Mouse (Mus musculus) midbrain, embryonic 10.5 days (tissue): ENCODE results near the gene Mrps18a. TPM values are rescaled to one million over a fixed set of nuclear protein-coding genes. Genes with fewer than 3 reads are reported as not detected.
A peak's percentile ranks its signal among the peaks of the same experiment; 100 is the strongest.

Source experiments
- DNase-seq: peaks from one replicate; pipeline ENCODE4 v3.0.0-alpha.2; 2017; ENCODE audit warnings: low spot score
- H3K27ac ChIP-seq: fragments of 300-500 bp; sonication (generic); replicated peaks from 2 replicates; pipeline ENCODE4 v1.5.1; 2016; ENCODE audit warnings: mild to moderate bottlenecking
- H3K27me3 ChIP-seq: fragments of 300-500 bp; sonication (generic); 2 replicates; pipeline ENCODE4 v1.6.1; 2016; ENCODE audit warnings: low read depth, mild to moderate bottlenecking; ENCODE audit not compliant: poor library complexity, severe bottlenecking
- H3K36me3 ChIP-seq: fragments of 300-500 bp; sonication (generic); 2 replicates; pipeline ENCODE4 v1.6.1; 2016; ENCODE audit warnings: mild to moderate bottlenecking, moderate library complexity
- H3K4me1 ChIP-seq: fragments of 300-500 bp; sonication (generic); 2 replicates; pipeline ENCODE4 v1.6.1; 2016
- H3K4me3 ChIP-seq: fragments of 300-500 bp; sonication (generic); 2 replicates; pipeline ENCODE4 v1.5.1; 2016; ENCODE audit warnings: mild to moderate bottlenecking, moderate library complexity
- H3K9me3 ChIP-seq: fragments of 300-500 bp; sonication (generic); replicated peaks from 2 replicates; pipeline ENCODE4 v1.6.1; 2016; ENCODE audit warnings: mild to moderate bottlenecking
- WGBS: fragments of 180-500 bp; shearing (Covaris S2); methylation state at CpG from one replicate; pipeline ENCODE4 v1.1.7; 2016; 5-methylcytosine and 5-hydroxymethylcytosine counted together
- polyA plus RNA-seq: library from polyadenylated mRNA; unstranded; fragments of >200 nt; fragmentation: Nextera tagmentation; extraction: Ambion mirVana; gene quantifications from 2 replicates; pipeline ENCODE4 v1.2.1, GENCODE M21; 2016

The Mrps18a gene
- polyA plus RNA-seq, 1 experiment from 2014 or later, result 156 TPM

GRCm38 (mm10) chr17:46160090-46160662 is 49.4 kb downstream of the Mrps18a start:
- peak; percentile 86 for DNase-seq
- under 1% methylated on average over 16 of the region's 16 CpGs for WGBS
- H3K4me3 ChIP-seq, result peak overlapping the region; percentile 89
- peak overlapping the region; percentile 92 for H3K27ac ChIP-seq
- H3K9me3 ChIP-seq, result no peaks in the 10 kb centered on the region
- peaks cover 32% of the 10 kb centered on the region for H3K4me1 ChIP-seq
- H3K36me3 ChIP-seq, result peaks cover 28% of the 10 kb centered on the region
- H3K27me3 ChIP-seq, result no peaks in the 10 kb centered on the region

- Histone ChIP-seq H3K4me1 (peaks cover 32% of the 10 kb centered on the region), H3K27me3 (no peaks in the 10 kb centered on the region), H3K27ac (peak within 1 kb of the TSS; percentile 92), H3K9me3 (no peaks in the 10 kb centered on the region), H3K36me3 (peaks cover 33% of the 10 kb centered on the region), H3K4me3 (peak within 1 kb of the TSS; percentile 89)
- peak; percentile 96 for DNase-seq
- WGBS, result 0% methylated on average over 23 of the region's 23 CpGs
These were observed 49.9 kb downstream of the Mrps18a start, which contains the start of gene Gtpbp2 for GRCm38 (mm10) chr17:46160686-46161085. Gene Gtpbp2 (plus strand): TSS chr17:46161032.

GRCm38 (mm10) chr17:46161179-46161578 is 50.4 kb downstream of the Mrps18a start:
- Histone ChIP-seq H3K36me3 (peaks cover 38% of the 10 kb centered on the region), H3K9me3 (no peaks in the 10 kb centered on the region), H3K4me1 (peaks cover 32% of the 10 kb centered on the region), H3K4me3 (peak overlapping the region; percentile 89), H3K27me3 (no peaks in the 10 kb centered on the region), H3K27ac (peak overlapping the region; percentile 92)
- WGBS, result under 1% methylated on average over 19 of the region's 19 CpGs
- no peak for DNase-seq

GRCm38 (mm10) chr17:46161710-46162109 is 50.9 kb downstream of the Mrps18a start:
- Histone ChIP-seq H3K4me3 (peak overlapping the region; percentile 89), H3K4me1 (peaks cover 32% of the 10 kb centered on the region), H3K27ac (peak overlapping the region; percentile 92), H3K27me3 (no peaks in the 10 kb centered on the region), H3K36me3 (peaks cover 43% of the 10 kb centered on the region), H3K9me3 (no peaks in the 10 kb centered on the region)
- no peak for DNase-seq
- WGBS, result 51% methylated on average over 9 of the region's 9 CpGs

- Histone ChIP-seq H3K27ac (no peak overlapping the region), H3K9me3 (no peaks in the 10 kb centered on the region), H3K27me3 (no peaks in the 10 kb centered on the region), H3K36me3 (peaks cover 51% of the 10 kb centered on the region), H3K4me3 (peak overlapping the region; percentile 89; the same call in 1 of the 2 replicates), H3K4me1 (peaks cover 32% of the 10 kb centered on the region)
- DNase-seq, result no peak
- 95% methylated on average over 7 of the region's 7 CpGs for WGBS
These were observed 51.8 kb downstream of the Mrps18a start for GRCm38 (mm10) chr17:46162551-46162950.

DNA sequence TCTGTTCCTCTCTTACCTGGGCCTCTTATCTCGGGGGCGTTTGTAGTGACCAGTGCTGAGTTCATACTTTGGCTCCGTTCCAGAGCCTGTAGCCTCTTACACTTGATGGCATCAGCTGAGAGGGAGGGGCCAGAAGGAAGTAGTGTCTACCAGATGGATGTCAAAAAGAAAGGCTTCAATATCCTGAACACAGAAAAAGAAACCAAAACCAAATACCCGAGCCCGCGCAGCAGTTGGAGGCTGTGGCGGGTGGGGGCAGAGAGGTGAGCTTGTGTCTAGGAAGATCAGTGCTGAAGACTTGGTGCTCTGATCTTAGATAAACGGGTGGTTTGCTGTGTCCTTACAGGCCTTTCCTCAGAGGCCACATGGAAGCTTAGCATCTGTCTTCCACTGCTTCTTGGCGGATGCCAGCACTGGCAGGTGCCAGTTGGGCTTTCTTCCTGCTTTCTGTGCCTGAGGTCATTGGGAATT is 52.2 kb downstream of the Mrps18a start:
- Histone ChIP-seq H3K27me3 (no peaks in the 10 kb centered on the region), H3K4me1 (peaks cover 32% of the 10 kb centered on the region), H3K27ac (no peak overlapping the region), H3K36me3 (peaks cover 56% of the 10 kb centered on the region), H3K9me3 (no peaks in the 10 kb centered on the region), H3K4me3 (no peak overlapping the region)
- no peak for DNase-seq
- 89% methylated on average over 9 of the region's 9 CpGs for WGBS

GRCm38 (mm10) chr17:46164301-46164700 is 53.5 kb downstream of the Mrps18a start:
- Histone ChIP-seq H3K27me3 (no peaks in the 10 kb centered on the region), H3K4me3 (no peak overlapping the region), H3K27ac (no peak overlapping the region), H3K4me1 (peaks cover 32% of the 10 kb centered on the region), H3K9me3 (no peaks in the 10 kb centered on the region), H3K36me3 (peaks cover 69% of the 10 kb centered on the region)
- 93% methylated on average over 8 of the region's 8 CpGs for WGBS
- no peak for DNase-seq

DNA sequence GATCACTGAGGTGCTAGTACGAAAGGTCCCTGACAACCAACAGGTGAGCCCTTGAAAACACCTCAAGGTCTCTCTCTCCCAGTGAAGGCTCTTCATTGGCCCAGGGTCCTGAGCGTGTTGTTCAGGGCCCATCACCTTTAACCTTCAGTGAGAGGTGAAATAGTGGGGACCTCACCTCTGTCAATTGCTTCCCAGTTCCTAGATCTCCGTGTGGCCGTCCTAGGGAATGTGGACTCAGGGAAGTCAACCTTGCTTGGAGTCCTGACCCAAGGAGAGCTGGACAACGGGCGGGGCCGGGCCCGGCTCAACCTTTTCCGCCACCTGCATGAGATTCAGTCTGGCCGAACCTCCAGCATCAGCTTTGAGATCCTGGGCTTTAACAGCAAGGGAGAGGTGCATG is 54.0 kb downstream of the Mrps18a start:
- no peak for DNase-seq
- H3K36me3 ChIP-seq, result peaks cover 74% of the 10 kb centered on the region
- H3K4me1 ChIP-seq, result peaks cover 27% of the 10 kb centered on the region
- WGBS, result 96% methylated on average over 10 of the region's 10 CpGs
- no peak overlapping the region for H3K4me3 ChIP-seq
- H3K27me3 ChIP-seq, result no peaks in the 10 kb centered on the region
- no peak overlapping the region for H3K27ac ChIP-seq
- no peaks in the 10 kb centered on the region for H3K9me3 ChIP-seq

GRCm38 (mm10) chr17:46165460-46165859 is 54.7 kb downstream of the Mrps18a start:
- Histone ChIP-seq H3K4me3 (no peak overlapping the region), H3K4me1 (peaks cover 21% of the 10 kb centered on the region), H3K9me3 (no peaks in the 10 kb centered on the region), H3K27ac (no peak overlapping the region), H3K27me3 (no peaks in the 10 kb centered on the region), H3K36me3 (peaks cover 80% of the 10 kb centered on the region)
- no peak for DNase-seq
- 92% methylated on average over 12 of the region's 12 CpGs for WGBS

DNA sequence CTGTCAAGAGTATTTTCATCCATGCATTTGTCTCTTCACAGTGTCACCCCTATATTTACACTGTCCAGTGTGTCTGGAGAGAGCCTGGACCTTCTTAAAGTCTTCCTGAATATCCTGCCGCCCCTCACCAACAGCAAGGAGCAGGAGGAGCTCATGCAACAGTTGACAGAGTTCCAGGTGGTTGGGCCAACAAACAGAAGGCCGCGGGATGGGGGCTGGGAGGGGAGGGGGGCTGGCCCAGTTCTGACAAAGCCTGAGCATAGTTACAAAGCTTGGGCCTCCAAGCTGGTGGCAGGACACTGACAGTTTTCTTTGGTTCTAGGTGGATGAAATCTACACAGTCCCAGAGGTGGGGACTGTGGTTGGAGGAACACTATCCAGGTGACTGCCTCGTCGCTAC is 55.5 kb downstream of the Mrps18a start:
- 96% methylated on average over 5 of the region's 5 CpGs for WGBS
- DNase-seq, result no peak
- Histone ChIP-seq H3K4me1 (peaks cover 21% of the 10 kb centered on the region), H3K27me3 (no peaks in the 10 kb centered on the region), H3K27ac (no peak overlapping the region), H3K36me3 (peaks cover 89% of the 10 kb centered on the region), H3K9me3 (no peaks in the 10 kb centered on the region), H3K4me3 (no peak overlapping the region)

GRCm38 (mm10) chr17:46167014-46167413 is 56.2 kb downstream of the Mrps18a start:
- H3K27ac ChIP-seq, result no peak overlapping the region
- no peak overlapping the region for H3K4me3 ChIP-seq
- peaks cover 14% of the 10 kb centered on the region for H3K4me1 ChIP-seq
- DNase-seq, result no peak
- WGBS, result 88% methylated on average over 11 of the region's 11 CpGs
- H3K9me3 ChIP-seq, result no peaks in the 10 kb centered on the region
- H3K27me3 ChIP-seq, result no peaks in the 10 kb centered on the region
- peaks cover 95% of the 10 kb centered on the region for H3K36me3 ChIP-seq

- H3K27me3 ChIP-seq, result no peaks in the 10 kb centered on the region
- 69% methylated on average over 5 of the region's 5 CpGs for WGBS
- no peaks in the 10 kb centered on the region for H3K9me3 ChIP-seq
- no peak overlapping the region for H3K27ac ChIP-seq
- no peak overlapping the region for H3K4me3 ChIP-seq
- H3K4me1 ChIP-seq, result peaks cover under 1% of the 10 kb centered on the region; the same call in 1 of the 2 replicates
- peaks cover 99% of the 10 kb centered on the region for H3K36me3 ChIP-seq
- no peak for DNase-seq
These were observed 57.5 kb downstream of the Mrps18a start for GRCm38 (mm10) chr17:46168318-46168717.

- H3K36me3 ChIP-seq, result peaks cover 98% of the 10 kb centered on the region
- H3K9me3 ChIP-seq, result no peaks in the 10 kb centered on the region
- no peak overlapping the region for H3K27ac ChIP-seq
- H3K4me3 ChIP-seq, result no peak overlapping the region
- no peaks in the 10 kb centered on the region for H3K27me3 ChIP-seq
- no peak for DNase-seq
- no peaks in the 10 kb centered on the region for H3K4me1 ChIP-seq
- 90% methylated on average over 5 of the region's 5 CpGs for WGBS
These were observed 58.0 kb downstream of the Mrps18a start for GRCm38 (mm10) chr17:46168768-46169167.
